Mouse (Mus musculus) fibroblast of lung, adult 2 months (primary cell): ENCODE measurements around the gene Sppl2c.

Experiments
- DNase-seq: peaks from one replicate; pipeline ENCODE4 v3.0.0-alpha.2; 2011; ENCODE audit warnings: low read depth

Sppl2c gene

GRCm38 (mm10) chr11:104186135-104186836 lies at the start of gene Sppl2c:
Sppl2c (plus strand) TSS chr11:104186327.
- DNase-seq = no peak

- no peak for DNase-seq
Measured at GRCm38 (mm10) chr11:104138976-104139375, 47.2 kb upstream of the Sppl2c start.

GRCm38 (mm10) chr11:104144930-104145329 lies 41.2 kb upstream of the Sppl2c start:
- DNase-seq = no peak

GRCm38 (mm10) chr11:104148787-104149186 lies 37.3 kb upstream of the Sppl2c start:
- no peak for DNase-seq

- no peak for DNase-seq
Measured at GRCm38 (mm10) chr11:104150911-104151310, 35.2 kb upstream of the Sppl2c start.

GRCm38 (mm10) chr11:104154332-104154731 lies 31.8 kb upstream of the Sppl2c start:
- DNase-seq = no peak

- DNase-seq = no peak
Measured at GRCm38 (mm10) chr11:104154820-104155635, 31.1 kb upstream of the Sppl2c start.

GRCm38 (mm10) chr11:104155899-104156298 lies 30.2 kb upstream of the Sppl2c start:
- no peak for DNase-seq

- DNase-seq = no peak
Measured at GRCm38 (mm10) chr11:104156391-104156790, 29.7 kb upstream of the Sppl2c start.

GRCm38 (mm10) chr11:104157603-104158259 lies 28.4 kb upstream of the Sppl2c start:
- DNase-seq = no peak

- no peak for DNase-seq
Measured at GRCm38 (mm10) chr11:104158260-104158907, 27.7 kb upstream of the Sppl2c start.

GRCm38 (mm10) chr11:104159769-104160272 lies 26.3 kb upstream of the Sppl2c start:
- no peak for DNase-seq

GRCm38 (mm10) chr11:104161153-104161552 lies 25.0 kb upstream of the Sppl2c start:
- DNase-seq = no peak

- no peak for DNase-seq
Measured at GRCm38 (mm10) chr11:104164257-104164656, 21.9 kb upstream of the Sppl2c start.

GRCm38 (mm10) chr11:104171281-104171781 lies 14.8 kb upstream of the Sppl2c start:
- no peak for DNase-seq

GRCm38 (mm10) chr11:104178893-104179292 lies 7.2 kb upstream of the Sppl2c start:
- no peak for DNase-seq

- DNase-seq = no peak
Measured at GRCm38 (mm10) chr11:104179804-104180203, 6.3 kb upstream of the Sppl2c start.

- DNase-seq = no peak
Measured at GRCm38 (mm10) chr11:104182141-104182540, 4.0 kb upstream of the Sppl2c start.

- no peak for DNase-seq
Measured at GRCm38 (mm10) chr11:104186837-104187150, 667 bp downstream of the Sppl2c start.

GRCm38 (mm10) chr11:104187766-104188165 lies 1.6 kb downstream of the Sppl2c start:
- DNase-seq = no peak

GRCm38 (mm10) chr11:104190008-104190407 lies 3.9 kb downstream of the Sppl2c start:
- DNase-seq = no peak

- no peak for DNase-seq
Measured at GRCm38 (mm10) chr11:104195382-104195781, 9.3 kb downstream of the Sppl2c start.
